Mouse (Mus musculus): ENCODE results near the gene Styxl1. TPM values are rescaled to one million over a fixed set of nuclear protein-coding genes. Genes with fewer than 3 reads are reported as not detected.

Styxl1 gene
- polyA plus RNA-seq, 1 experiment from 2014 or later, result 0.24 TPM

- no peaks in the 10 kb centered on the region for H3K9me3 ChIP-seq (replicated peaks; ENCODE audit: control insufficient read depth, low read length, poor library complexity, severe bottlenecking)
- no peaks in the 10 kb centered on the region for H3K27me3 ChIP-seq (ENCODE audit: control insufficient read depth, insufficient read depth, low read depth, low read length)
- H3K36me3 ChIP-seq (ENCODE audit: control insufficient read depth, insufficient read depth, low read length), result peaks cover 16% of the 10 kb centered on the region
- no peak overlapping the region for H3K4me2 ChIP-seq (ENCODE audit: low read length)
- H3K9ac ChIP-seq (ENCODE audit: low read depth, low read length), result no peak overlapping the region; the same call in 1 of the 2 replicates
- no peak overlapping the region for H3K4me3 ChIP-seq (ENCODE audit: low read depth, low read length)
- H3K4me1 ChIP-seq (ENCODE audit: control insufficient read depth, insufficient read depth, low read length), result peaks cover 25% of the 10 kb centered on the region
- 80% methylated on average over 8 of the region's 8 CpGs for WGBS
- ATAC-seq, result no peak
- no peak overlapping the region for H3K27ac ChIP-seq (ENCODE audit: low read length)
Measured at GRCm38 (mm10) chr5:135780331-135780730, 2.1 kb upstream of the Styxl1 start.

- Histone ChIP-seq H3K27me3 (ENCODE audit: control insufficient read depth, insufficient read depth, low read depth, low read length) (no peaks in the 10 kb centered on the region), H3K27ac (ENCODE audit: low read length) (peak within 1 kb of the TSS; percentile 96), H3K9ac (ENCODE audit: low read depth, low read length) (peak within 1 kb of the TSS; percentile 98), H3K36me3 (ENCODE audit: control insufficient read depth, insufficient read depth, low read length) (peaks cover 9% of the 10 kb centered on the region), H3K4me3 (ENCODE audit: low read depth, low read length) (peak within 1 kb of the TSS; percentile 93), H3K9me3 (replicated peaks; ENCODE audit: control insufficient read depth, low read length, poor library complexity, severe bottlenecking) (no peaks in the 10 kb centered on the region), H3K4me2 (ENCODE audit: low read length) (peak within 1 kb of the TSS; percentile 94), H3K4me1 (ENCODE audit: control insufficient read depth, insufficient read depth, low read length) (peaks cover 25% of the 10 kb centered on the region)
- peak; percentile 98 for ATAC-seq
- 1% methylated on average over 70 of the region's 70 CpGs for WGBS
Measured at GRCm38 (mm10) chr5:135778471-135779445, 573 bp upstream of the Styxl1 start, which contains the start of gene Mdh2. Gene Mdh2, plus strand, starts transcription at chr5:135778480.

GRCm38 (mm10) chr5:135776546-135776945 lies 1.6 kb downstream of the Styxl1 start:
- Histone ChIP-seq H3K9ac (ENCODE audit: low read depth, low read length) (no peak overlapping the region), H3K9me3 (replicated peaks; ENCODE audit: control insufficient read depth, low read length, poor library complexity, severe bottlenecking) (no peaks in the 10 kb centered on the region), H3K4me1 (ENCODE audit: control insufficient read depth, insufficient read depth, low read length) (peaks cover 25% of the 10 kb centered on the region), H3K4me2 (ENCODE audit: low read length) (no peak overlapping the region), H3K27ac (ENCODE audit: low read length) (no peak overlapping the region), H3K4me3 (ENCODE audit: low read depth, low read length) (no peak overlapping the region), H3K27me3 (ENCODE audit: control insufficient read depth, insufficient read depth, low read depth, low read length) (no peaks in the 10 kb centered on the region), H3K36me3 (ENCODE audit: control insufficient read depth, insufficient read depth, low read length) (no peaks in the 10 kb centered on the region)
- no peak for ATAC-seq
- WGBS, result 88% methylated on average over 4 of the region's 4 CpGs

- 84% methylated on average over 3 of the region's 3 CpGs for WGBS
- Histone ChIP-seq H3K27ac (ENCODE audit: low read length) (no peak overlapping the region), H3K4me3 (ENCODE audit: low read depth, low read length) (no peak overlapping the region), H3K36me3 (ENCODE audit: control insufficient read depth, insufficient read depth, low read length) (no peaks in the 10 kb centered on the region), H3K4me2 (ENCODE audit: low read length) (no peak overlapping the region), H3K27me3 (ENCODE audit: control insufficient read depth, insufficient read depth, low read depth, low read length) (no peaks in the 10 kb centered on the region), H3K9me3 (replicated peaks; ENCODE audit: control insufficient read depth, low read length, poor library complexity, severe bottlenecking) (no peaks in the 10 kb centered on the region), H3K4me1 (ENCODE audit: control insufficient read depth, insufficient read depth, low read length) (peaks cover 4% of the 10 kb centered on the region), H3K9ac (ENCODE audit: low read depth, low read length) (no peak overlapping the region)
- ATAC-seq, result no peak
Measured at GRCm38 (mm10) chr5:135772519-135772918, 5.7 kb downstream of the Styxl1 start.

GRCm38 (mm10) chr5:135764971-135765370 lies 13.2 kb downstream of the Styxl1 start:
- H3K4me3 ChIP-seq (ENCODE audit: low read depth, low read length), result no peak overlapping the region
- no peak for ATAC-seq
- no peaks in the 10 kb centered on the region for H3K4me1 ChIP-seq (ENCODE audit: control insufficient read depth, insufficient read depth, low read length)
- no peak overlapping the region for H3K4me2 ChIP-seq (ENCODE audit: low read length)
- H3K27ac ChIP-seq (ENCODE audit: low read length), result no peak overlapping the region
- H3K27me3 ChIP-seq (ENCODE audit: control insufficient read depth, insufficient read depth, low read depth, low read length), result no peaks in the 10 kb centered on the region
- H3K9me3 ChIP-seq (replicated peaks; ENCODE audit: control insufficient read depth, low read length, poor library complexity, severe bottlenecking), result no peaks in the 10 kb centered on the region
- no peaks in the 10 kb centered on the region for H3K36me3 ChIP-seq (ENCODE audit: control insufficient read depth, insufficient read depth, low read length)
- H3K9ac ChIP-seq (ENCODE audit: low read depth, low read length), result no peak overlapping the region
- WGBS, result 73% methylated on average over 3 of the region's 3 CpGs

- Histone ChIP-seq H3K27ac (ENCODE audit: low read length) (no peak overlapping the region), H3K4me2 (ENCODE audit: low read length) (no peak overlapping the region), H3K36me3 (ENCODE audit: control insufficient read depth, insufficient read depth, low read length) (no peaks in the 10 kb centered on the region), H3K9me3 (replicated peaks; ENCODE audit: control insufficient read depth, low read length, poor library complexity, severe bottlenecking) (no peaks in the 10 kb centered on the region), H3K4me3 (ENCODE audit: low read depth, low read length) (no peak overlapping the region), H3K27me3 (ENCODE audit: control insufficient read depth, insufficient read depth, low read depth, low read length) (no peaks in the 10 kb centered on the region), H3K9ac (ENCODE audit: low read depth, low read length) (no peak overlapping the region), H3K4me1 (ENCODE audit: control insufficient read depth, insufficient read depth, low read length) (no peaks in the 10 kb centered on the region)
- no peak for ATAC-seq
- 5% methylated on average over 7 of the region's 7 CpGs for WGBS
Measured at GRCm38 (mm10) chr5:135763526-135763925, 14.7 kb downstream of the Styxl1 start.

GRCm38 (mm10) chr5:135761881-135762280 lies 16.3 kb downstream of the Styxl1 start:
- H3K36me3 ChIP-seq (ENCODE audit: control insufficient read depth, insufficient read depth, low read length), result no peaks in the 10 kb centered on the region
- H3K9me3 ChIP-seq (replicated peaks; ENCODE audit: control insufficient read depth, low read length, poor library complexity, severe bottlenecking), result no peaks in the 10 kb centered on the region
- H3K4me2 ChIP-seq (ENCODE audit: low read length), result no peak overlapping the region
- no peak for ATAC-seq
- no peaks in the 10 kb centered on the region for H3K4me1 ChIP-seq (ENCODE audit: control insufficient read depth, insufficient read depth, low read length)
- no peak overlapping the region for H3K27ac ChIP-seq (ENCODE audit: low read length)
- H3K9ac ChIP-seq (ENCODE audit: low read depth, low read length), result no peak overlapping the region
- no peaks in the 10 kb centered on the region for H3K27me3 ChIP-seq (ENCODE audit: control insufficient read depth, insufficient read depth, low read depth, low read length)
- 83% methylated on average over 3 of the region's 3 CpGs for WGBS
- H3K4me3 ChIP-seq (ENCODE audit: low read depth, low read length), result no peak overlapping the region

GRCm38 (mm10) chr5:135751595-135751994 lies 26.6 kb downstream of the Styxl1 start:
- Histone ChIP-seq H3K4me2 (ENCODE audit: low read length) (no peak overlapping the region), H3K9me3 (replicated peaks; ENCODE audit: control insufficient read depth, low read length, poor library complexity, severe bottlenecking) (no peaks in the 10 kb centered on the region; the same call in 1 of the 2 replicates), H3K27ac (ENCODE audit: low read length) (no peak overlapping the region), H3K9ac (ENCODE audit: low read depth, low read length) (no peak overlapping the region), H3K4me1 (ENCODE audit: control insufficient read depth, insufficient read depth, low read length) (no peaks in the 10 kb centered on the region), H3K27me3 (ENCODE audit: control insufficient read depth, insufficient read depth, low read depth, low read length) (no peaks in the 10 kb centered on the region), H3K36me3 (ENCODE audit: control insufficient read depth, insufficient read depth, low read length) (no peaks in the 10 kb centered on the region), H3K4me3 (ENCODE audit: low read depth, low read length) (no peak overlapping the region)
- WGBS, result 83% methylated on average over 2 of the region's 2 CpGs
- ATAC-seq, result no peak

GRCm38 (mm10) chr5:135751041-135751440 lies 27.1 kb downstream of the Styxl1 start:
- Histone ChIP-seq H3K27ac (ENCODE audit: low read length) (no peak overlapping the region), H3K27me3 (ENCODE audit: control insufficient read depth, insufficient read depth, low read depth, low read length) (no peaks in the 10 kb centered on the region), H3K9ac (ENCODE audit: low read depth, low read length) (no peak overlapping the region), H3K4me2 (ENCODE audit: low read length) (no peak overlapping the region), H3K9me3 (replicated peaks; ENCODE audit: control insufficient read depth, low read length, poor library complexity, severe bottlenecking) (no peaks in the 10 kb centered on the region; the same call in 1 of the 2 replicates), H3K36me3 (ENCODE audit: control insufficient read depth, insufficient read depth, low read length) (no peaks in the 10 kb centered on the region), H3K4me3 (ENCODE audit: low read depth, low read length) (no peak overlapping the region), H3K4me1 (ENCODE audit: control insufficient read depth, insufficient read depth, low read length) (no peaks in the 10 kb centered on the region)
- WGBS, result 88% methylated on average over 1 of the region's 1 CpGs
- no peak for ATAC-seq
